ENCODE assay signal across 23 mouse cellular contexts in the genomic region with DNA sequence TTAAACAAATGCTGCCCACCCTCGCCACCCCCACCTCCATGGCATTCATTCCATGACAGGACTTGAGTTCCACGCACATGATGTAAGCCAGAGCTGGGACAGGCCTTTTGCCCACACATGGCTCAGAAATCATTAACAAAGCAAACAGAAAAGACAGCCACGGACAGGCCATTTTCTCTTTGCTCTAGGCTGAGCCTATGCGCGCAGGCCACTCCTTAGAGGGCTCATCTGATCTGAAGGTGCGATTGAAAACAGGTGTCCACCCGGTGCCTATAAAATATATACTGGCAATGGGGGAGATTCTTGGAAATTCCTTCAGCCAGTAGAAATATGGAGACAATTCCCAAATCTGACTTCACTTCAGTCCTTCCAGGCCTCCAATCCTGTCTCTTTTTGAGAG.
"Had no signal": no experiment of that assay in that cellular context is flagged by ENCODE, and none has a peak within 500 bp of the region (broad histone marks: within the 10 kb centered on the region; RNA-seq: fewer than 3 reads in every experiment).

No protein-coding gene starts in this region.

- H3K4me1 ChIP-seq: heart, embryonic 10.5 days; heart, embryonic 12.5 days; hindbrain, embryonic 13.5 days; hindbrain, embryonic 15.5 days; liver, embryonic 12.5 days had no signal

- H3K36me3 ChIP-seq: heart, embryonic 10.5 days; heart, embryonic 12.5 days; hindbrain, embryonic 13.5 days; hindbrain, embryonic 15.5 days; kidney, embryonic 15.5 days; limb, embryonic 15.5 days; liver, embryonic 12.5 days had no signal

- DNase-seq: gastrocnemius, postnatal 14 days; gastrocnemius, postnatal 36 days; heart, adult 18-20 months; heart, postnatal 10 days; kidney, adult 11 months; kidney, adult 2 months; kidney, adult 9 months; kidney, postnatal 14 days; kidney, postnatal 36 days; layer of hippocampus, adult 9-11 months; layer of hippocampus, postnatal 36 days; left cerebral cortex, postnatal 4 days had no signal

- H3K4me2 ChIP-seq: heart, embryonic 12.5 days; hindbrain, embryonic 13.5 days; hindbrain, embryonic 15.5 days; kidney, embryonic 15.5 days; limb, embryonic 15.5 days; liver, embryonic 12.5 days had no signal

- H3K9me3 ChIP-seq: heart, embryonic 10.5 days; heart, embryonic 12.5 days; hindbrain, embryonic 13.5 days; hindbrain, embryonic 15.5 days; kidney, embryonic 15.5 days; limb, embryonic 15.5 days; liver, embryonic 12.5 days had no signal

- H3K27me3 ChIP-seq: heart, embryonic 12.5 days; hindbrain, embryonic 13.5 days; hindbrain, embryonic 15.5 days; kidney, embryonic 15.5 days; limb, embryonic 15.5 days; liver, embryonic 12.5 days had no signal

- H3K9ac ChIP-seq: heart, embryonic 12.5 days; hindbrain, embryonic 13.5 days; hindbrain, embryonic 15.5 days; kidney, embryonic 15.5 days; limb, embryonic 15.5 days; liver, embryonic 12.5 days; liver, embryonic 14.5 days had no signal

- ATAC-seq: hindbrain, postnatal 0 days; intestine, embryonic 16.5 days; liver, embryonic 12.5 days had no signal

- H3K27ac ChIP-seq: heart, embryonic 10.5 days; hindbrain, embryonic 13.5 days; hindbrain, embryonic 15.5 days; hindbrain, postnatal 0 days; kidney, embryonic 15.5 days; kidney, postnatal 0 days; limb, embryonic 15.5 days; liver, embryonic 12.5 days; liver, embryonic 14.5 days had no signal

- H3K4me3 ChIP-seq: heart, embryonic 10.5 days; heart, embryonic 12.5 days; hindbrain, embryonic 13.5 days; hindbrain, embryonic 15.5 days; kidney, embryonic 15.5 days; limb, embryonic 15.5 days; liver, embryonic 12.5 days had no signal
